Mouse (Mus musculus): Measurements from ENCODE around the gene Nxph4.

Gene Nxph4

GRCm38 (mm10) chr10:127534036-127534928 is at the start of gene Nxph4:
TSS of gene Nxph4 (minus strand) at chr10:127534559.
- peak in 1 of 2 experiments; percentile 28 for DNase-seq

- DNase-seq, result no peak
These were observed 49.3 kb upstream of the Nxph4 start for GRCm38 (mm10) chr10:127583649-127584048.

- no peak for DNase-seq
These were observed 46.9 kb upstream of the Nxph4 start for GRCm38 (mm10) chr10:127581291-127581690.

- DNase-seq, result no peak
These were observed 43.6 kb upstream of the Nxph4 start for GRCm38 (mm10) chr10:127577982-127578381.

GRCm38 (mm10) chr10:127577156-127577555 is 42.8 kb upstream of the Nxph4 start:
- no peak for DNase-seq

GRCm38 (mm10) chr10:127576381-127576961 is 42.1 kb upstream of the Nxph4 start:
- peak; percentile 31 to 67 for DNase-seq

GRCm38 (mm10) chr10:127575741-127576140 is 41.4 kb upstream of the Nxph4 start:
- no peak for DNase-seq

- no peak for DNase-seq
These were observed 37.9 kb upstream of the Nxph4 start for GRCm38 (mm10) chr10:127572281-127572680.

GRCm38 (mm10) chr10:127570937-127571641 is 36.7 kb upstream of the Nxph4 start:
- no peak for DNase-seq

GRCm38 (mm10) chr10:127570384-127570783 is 36.0 kb upstream of the Nxph4 start:
- DNase-seq, result no peak

- peak; percentile 27 to 66 for DNase-seq
These were observed 35.1 kb upstream of the Nxph4 start for GRCm38 (mm10) chr10:127569450-127569849.

GRCm38 (mm10) chr10:127566553-127567326 is 32.4 kb upstream of the Nxph4 start:
- DNase-seq, result no peak

GRCm38 (mm10) chr10:127564301-127564700 is 29.9 kb upstream of the Nxph4 start:
- DNase-seq, result no peak

- no peak for DNase-seq
These were observed 29.5 kb upstream of the Nxph4 start for GRCm38 (mm10) chr10:127563840-127564239.

GRCm38 (mm10) chr10:127561145-127561544 is 26.8 kb upstream of the Nxph4 start:
- no peak for DNase-seq

GRCm38 (mm10) chr10:127557397-127557796 is 23.0 kb upstream of the Nxph4 start:
- DNase-seq, result no peak

- DNase-seq, result no peak
These were observed 21.3 kb upstream of the Nxph4 start for GRCm38 (mm10) chr10:127555703-127556102.

- no peak for DNase-seq
These were observed 15.5 kb upstream of the Nxph4 start for GRCm38 (mm10) chr10:127549892-127550291.

GRCm38 (mm10) chr10:127548236-127548635 is 13.9 kb upstream of the Nxph4 start:
- no peak for DNase-seq

- DNase-seq, result no peak
These were observed 12.1 kb upstream of the Nxph4 start for GRCm38 (mm10) chr10:127546505-127546904.

GRCm38 (mm10) chr10:127544375-127544774 is 10.0 kb upstream of the Nxph4 start:
- no peak for DNase-seq

- DNase-seq, result no peak
These were observed 9.6 kb upstream of the Nxph4 start for GRCm38 (mm10) chr10:127543916-127544315.

- no peak for DNase-seq
These were observed 8.4 kb upstream of the Nxph4 start for GRCm38 (mm10) chr10:127542720-127543119.
